Mouse (Mus musculus) CD8-positive naive resting alpha-beta T cell, adult 2 months (primary cell): ENCODE measurements around the gene Tmprss12.
A peak's percentile ranks its signal among the peaks of the same experiment; 100 is the strongest.
"Not testable (repeated sequence)": the region's sequence is repeated elsewhere in the genome, so short reads cannot be mapped to it uniquely, and the experiment has no call there.

Experiments used
- DNase-seq, 2 experiments: peaks; one replicate each; pipeline ENCODE4 v3.0.0; 2022; ENCODE audit warnings: low read depth in 2 of 2, low spot score in 2 of 2

The Tmprss12 gene

DNA sequence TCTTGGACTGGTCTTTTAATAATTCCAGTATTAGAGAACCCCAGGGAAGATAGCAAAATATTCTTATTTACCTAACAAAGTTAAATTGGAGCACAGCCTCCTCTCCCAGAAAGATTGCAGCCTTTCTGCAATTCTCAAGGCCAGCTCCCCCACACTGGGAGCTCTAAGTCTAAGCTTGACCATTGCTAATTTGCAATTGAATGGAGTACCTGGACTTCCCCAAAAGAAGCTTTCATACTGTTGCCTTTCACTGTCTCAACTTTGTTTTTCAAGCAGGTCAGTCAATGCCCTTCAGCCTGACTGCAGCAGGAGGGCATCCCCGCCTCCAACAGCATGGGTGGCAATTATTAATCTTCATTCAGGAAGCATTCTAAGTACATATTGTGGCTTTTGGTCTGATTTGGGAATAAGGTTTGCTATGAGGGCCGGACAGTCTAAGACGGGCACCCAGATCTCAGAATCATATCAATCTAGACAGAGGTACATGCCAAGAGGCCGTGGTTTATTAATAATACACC, 6.8 kb upstream of the Tmprss12 start:
- DNase-seq = not testable (repeated sequence)

- no peak for DNase-seq
Measured at GRCm38 (mm10) chr15:100274790-100275559, 5.7 kb upstream of the Tmprss12 start.

DNA sequence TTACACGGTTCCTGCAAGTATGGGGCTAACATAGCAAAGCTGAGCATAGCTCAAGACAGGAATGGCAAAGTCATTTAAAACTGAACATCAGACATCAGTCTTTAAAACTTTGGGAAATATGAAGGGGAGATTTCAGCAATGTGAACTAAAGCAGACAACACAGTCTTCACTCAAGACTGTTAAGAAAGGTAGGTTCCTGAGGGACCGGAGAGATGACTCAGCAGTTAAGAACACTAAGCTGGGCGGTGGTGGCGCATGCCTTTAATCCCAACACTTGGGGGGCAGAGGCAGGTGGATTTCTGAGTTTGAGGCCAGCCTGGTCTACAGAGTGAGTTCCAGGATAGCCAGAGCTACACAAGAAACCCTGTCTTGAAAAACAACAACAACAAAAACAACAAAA, 4.2 kb upstream of the Tmprss12 start:
- DNase-seq = no peak

DNA sequence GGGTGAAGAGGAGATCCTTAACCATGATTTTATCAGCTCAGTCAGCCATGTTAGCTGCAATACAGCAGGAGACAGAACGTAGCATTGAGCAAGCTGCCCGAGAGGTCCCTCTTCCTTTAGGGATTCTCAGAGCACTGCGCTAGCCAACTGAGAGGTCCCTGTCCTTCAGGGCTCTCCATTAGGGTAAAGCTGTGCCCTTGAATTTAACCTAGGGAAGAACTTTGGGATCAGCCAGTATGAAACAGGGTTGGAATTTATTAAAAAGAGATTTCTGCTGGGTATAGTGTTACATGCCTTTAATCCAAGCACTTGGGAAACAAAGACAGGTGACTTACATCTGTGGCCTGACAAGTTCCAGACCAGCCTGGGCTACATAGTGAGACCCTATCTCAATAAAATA, 3.1 kb upstream of the Tmprss12 start:
- no peak for DNase-seq

DNA sequence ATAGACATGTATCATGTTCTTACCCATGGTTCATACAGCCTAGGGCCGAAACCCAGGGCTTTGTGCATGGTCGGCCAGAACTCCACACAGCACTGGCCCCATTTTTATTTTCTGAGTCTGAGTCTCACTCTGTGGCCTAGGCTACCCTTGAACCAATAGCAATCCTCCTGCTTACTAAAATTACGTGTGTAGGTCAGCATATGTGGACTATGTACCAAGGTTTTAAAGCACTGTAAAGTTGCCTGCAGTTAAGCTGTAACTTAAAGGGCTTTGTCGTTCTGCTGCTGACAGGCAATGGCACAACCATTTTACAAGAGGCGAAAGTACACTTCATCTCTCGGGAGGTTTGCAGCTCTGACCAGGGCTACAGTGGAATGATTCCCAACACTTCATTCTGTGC, 8.3 kb downstream of the Tmprss12 start:
- DNase-seq = no peak

DNA sequence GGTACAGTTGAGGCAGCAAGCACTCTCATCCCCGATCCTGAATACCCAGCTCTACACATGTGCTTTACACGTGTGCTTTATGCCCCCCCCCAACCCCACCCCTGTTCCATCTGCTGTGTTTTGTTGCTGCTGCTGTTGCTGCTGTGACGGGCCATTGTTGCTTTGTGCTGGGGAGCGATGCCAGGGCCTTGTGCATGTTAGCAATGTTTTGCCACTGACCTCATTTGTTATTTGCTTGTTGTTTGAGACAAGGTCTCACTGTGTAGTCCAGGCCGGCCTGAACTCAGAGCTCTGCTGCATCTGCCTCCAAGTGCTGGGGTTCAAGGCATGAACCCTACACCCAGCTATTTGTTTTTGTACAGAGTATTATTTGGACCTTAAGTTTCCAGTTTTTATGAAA, 10.2 kb downstream of the Tmprss12 start:
- no peak for DNase-seq

- DNase-seq = no peak
Measured at GRCm38 (mm10) chr15:100292326-100292725, 11.7 kb downstream of the Tmprss12 start.

DNA sequence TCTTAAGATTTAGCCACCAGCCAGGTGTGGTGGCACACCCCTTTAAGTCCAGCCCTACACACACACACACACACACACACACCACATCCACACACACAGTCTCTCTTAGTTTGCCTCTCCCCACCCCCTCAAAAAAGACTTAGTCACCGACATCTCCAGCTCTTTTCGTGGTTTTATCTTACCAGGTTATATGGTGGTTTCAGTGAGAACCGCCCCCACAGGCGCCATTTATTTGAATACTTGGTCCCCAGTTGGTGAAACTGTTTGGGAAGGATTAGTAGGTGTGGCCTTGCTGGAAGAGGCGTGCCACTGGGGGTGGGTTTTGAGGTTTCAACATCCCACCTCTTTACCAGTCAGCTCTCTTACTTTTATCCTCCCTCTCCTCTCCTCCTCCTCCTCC, 17.2 kb downstream of the Tmprss12 start:
- no peak for DNase-seq

- DNase-seq = no peak
Measured at GRCm38 (mm10) chr15:100300499-100300898, 19.9 kb downstream of the Tmprss12 start.

- no peak for DNase-seq
Measured at GRCm38 (mm10) chr15:100301556-100301955, 20.9 kb downstream of the Tmprss12 start.

DNA sequence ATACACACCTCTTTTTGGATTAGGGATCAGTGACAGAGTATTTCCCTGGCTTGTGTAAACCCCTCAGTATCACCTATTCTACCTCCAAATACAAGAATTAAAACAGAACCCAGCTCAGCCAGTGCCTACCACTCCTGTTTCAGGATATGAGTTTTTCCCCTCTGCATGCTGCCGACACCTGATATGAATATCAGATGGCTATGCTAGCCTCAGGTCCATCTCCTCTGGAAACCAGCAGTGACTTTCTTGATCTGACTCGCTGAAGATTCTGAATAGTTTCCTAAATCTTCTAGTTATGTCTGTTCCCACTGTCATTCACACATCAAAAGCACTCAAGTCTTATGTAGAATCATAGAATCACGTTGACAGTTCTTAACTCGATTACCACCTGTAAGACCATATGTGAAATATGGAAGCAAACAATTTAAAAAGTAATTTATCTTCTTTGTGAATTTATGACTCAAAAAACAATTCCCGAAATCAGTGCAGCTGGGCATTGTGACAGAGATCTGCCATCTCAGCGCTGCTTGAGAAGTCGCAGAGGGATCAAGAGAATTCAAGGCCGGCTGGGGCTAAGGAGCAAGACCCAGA, 22.9 kb downstream of the Tmprss12 start:
- no peak for DNase-seq

GRCm38 (mm10) chr15:100304019-100304991, 23.7 kb downstream of the Tmprss12 start, which contains the start of gene Mettl7a1:
Gene Mettl7a1 (plus strand): TSS chr15:100304140.
- peak; percentile 17 to 35 for DNase-seq

DNA sequence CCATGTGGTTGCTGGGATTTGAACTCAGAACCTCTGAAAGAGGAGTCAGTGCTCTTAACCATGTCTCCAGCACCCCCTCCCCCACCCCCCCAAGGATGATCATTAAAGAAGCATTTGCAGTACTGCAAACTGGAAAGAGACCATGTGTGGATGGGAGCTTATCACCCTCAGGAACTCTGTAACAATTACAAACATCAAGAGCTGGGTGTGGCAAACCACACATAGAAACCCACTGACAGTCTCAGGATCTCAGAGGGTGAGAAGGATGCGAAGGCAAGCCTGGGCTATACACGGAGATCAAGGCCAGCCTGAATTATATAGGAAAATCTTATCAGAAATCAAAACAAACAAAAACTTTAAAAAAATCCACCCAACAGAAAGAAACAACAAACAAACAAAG, 25.6 kb downstream of the Tmprss12 start:
- no peak for DNase-seq

DNA sequence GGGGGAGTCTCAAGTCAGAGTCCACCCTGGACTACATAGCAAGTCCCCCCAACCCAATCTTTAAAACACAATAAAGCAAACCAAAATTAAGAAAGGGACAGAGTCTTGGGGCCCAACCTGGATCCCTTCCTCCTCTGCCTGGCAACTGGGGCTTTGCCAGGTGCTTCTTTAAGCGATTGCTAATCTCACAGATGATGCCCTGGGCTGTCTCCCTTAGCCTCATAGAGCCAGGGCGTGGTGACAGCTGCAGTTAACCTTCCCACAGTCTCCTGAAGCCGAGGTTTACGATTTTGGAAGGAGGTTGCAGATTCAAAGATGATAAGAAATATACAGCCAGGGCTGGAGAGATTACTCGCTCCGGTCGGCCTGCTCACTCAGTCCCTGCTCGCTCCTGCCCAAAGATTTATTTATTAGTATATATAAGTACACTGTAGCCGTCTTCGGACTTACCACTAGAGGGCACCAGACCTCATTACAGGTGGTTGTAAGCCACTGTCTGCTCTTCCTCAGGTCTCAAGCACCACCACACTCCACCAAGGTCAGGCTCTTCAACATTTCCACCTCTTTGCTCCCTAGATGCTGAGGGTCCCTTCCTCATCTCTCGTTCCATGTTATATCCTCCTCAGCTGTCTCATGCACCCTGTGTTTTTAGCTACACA, 26.9 kb downstream of the Tmprss12 start:
- peak in 1 of 2 experiments; percentile 35 for DNase-seq

DNA sequence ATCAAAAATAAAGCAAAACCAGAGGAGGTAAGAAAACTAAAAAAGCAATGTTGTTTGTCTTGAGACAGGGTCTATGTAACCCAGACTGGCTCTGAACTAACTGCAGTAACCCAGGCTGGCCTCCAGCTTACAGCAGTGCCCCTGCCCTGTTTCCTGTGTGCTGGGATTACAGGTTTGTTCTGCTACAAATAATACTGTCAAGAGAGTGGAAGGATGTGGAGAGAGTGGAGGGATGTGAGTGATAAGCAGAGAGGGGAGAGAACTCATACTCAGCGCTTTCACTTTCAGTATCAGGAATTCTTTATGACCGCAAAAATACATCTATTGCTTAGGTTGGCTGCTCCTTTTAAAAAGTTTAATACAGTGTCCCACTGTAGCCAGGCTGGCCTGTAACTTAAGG, 31.7 kb downstream of the Tmprss12 start:
- DNase-seq = peak in 1 of 2 experiments; percentile 12

GRCm38 (mm10) chr15:100314448-100315145, 34.0 kb downstream of the Tmprss12 start:
- DNase-seq = no peak

- DNase-seq = not testable (repeated sequence)
Measured at GRCm38 (mm10) chr15:100318014-100318671, 37.5 kb downstream of the Tmprss12 start.

GRCm38 (mm10) chr15:100319884-100320283, 39.2 kb downstream of the Tmprss12 start:
- no peak for DNase-seq

DNA sequence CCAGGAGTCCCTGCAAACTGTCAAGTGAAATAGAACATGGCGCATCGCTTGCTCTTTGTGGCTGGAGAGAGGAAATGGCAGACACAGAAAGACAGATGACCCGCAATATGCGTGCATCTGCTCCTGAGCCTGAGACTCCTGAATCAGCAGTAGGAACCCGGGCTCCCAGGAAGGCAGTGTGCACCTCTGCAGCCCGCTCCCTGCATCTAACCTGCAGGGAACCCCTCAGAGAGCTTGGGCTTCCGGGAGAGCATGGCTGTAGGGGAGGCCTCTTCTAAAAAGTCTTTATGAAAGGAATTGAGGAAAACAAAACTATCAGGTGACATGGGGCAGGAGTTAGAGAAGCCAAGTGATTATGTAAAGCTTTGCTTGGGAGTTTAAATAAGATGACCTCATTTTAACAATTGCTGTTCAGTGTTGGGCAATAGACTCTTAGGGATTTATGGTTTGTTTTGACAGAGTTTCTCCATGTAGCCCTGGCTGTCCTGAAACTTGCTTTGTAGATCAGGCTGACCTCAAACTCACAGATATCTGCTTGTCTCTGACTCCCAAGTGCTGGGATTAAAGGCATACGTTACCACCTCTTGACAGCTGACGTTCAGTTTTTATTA, 39.8 kb downstream of the Tmprss12 start:
- DNase-seq = no peak
